Mouse (Mus musculus) megakaryocyte, embryonic 14.5 days (primary cell): ENCODE measurements around the gene Tshz2.

Source experiments
- FLI1 ChIP-seq: IDR thresholded peaks from 2 replicates; pipeline ENCODE4 v1.6.1; 2012; ENCODE audit warnings: low read length, inconsistent platforms, mixed read lengths
- GATA1 ChIP-seq: IDR thresholded peaks from 3 replicates; pipeline ENCODE4 v1.6.1; 2012; ENCODE audit warnings: mixed read lengths, low read length, inconsistent platforms, borderline replicate concordance

- TF ChIP-seq GATA1 (no peak), FLI1 (no peak)
Measured at GRCm38 (mm10) chr2:170036791-170037241, 404.0 kb downstream of the Tshz2 start.
